Mouse (Mus musculus): ENCODE data around the gene Selplg. TPM values are rescaled to one million over a fixed set of nuclear protein-coding genes. Genes with fewer than 3 reads are reported as not detected.

Gene Selplg
- polyA plus RNA-seq, 1 experiment from 2014 or later: 29.8 TPM

DNA sequence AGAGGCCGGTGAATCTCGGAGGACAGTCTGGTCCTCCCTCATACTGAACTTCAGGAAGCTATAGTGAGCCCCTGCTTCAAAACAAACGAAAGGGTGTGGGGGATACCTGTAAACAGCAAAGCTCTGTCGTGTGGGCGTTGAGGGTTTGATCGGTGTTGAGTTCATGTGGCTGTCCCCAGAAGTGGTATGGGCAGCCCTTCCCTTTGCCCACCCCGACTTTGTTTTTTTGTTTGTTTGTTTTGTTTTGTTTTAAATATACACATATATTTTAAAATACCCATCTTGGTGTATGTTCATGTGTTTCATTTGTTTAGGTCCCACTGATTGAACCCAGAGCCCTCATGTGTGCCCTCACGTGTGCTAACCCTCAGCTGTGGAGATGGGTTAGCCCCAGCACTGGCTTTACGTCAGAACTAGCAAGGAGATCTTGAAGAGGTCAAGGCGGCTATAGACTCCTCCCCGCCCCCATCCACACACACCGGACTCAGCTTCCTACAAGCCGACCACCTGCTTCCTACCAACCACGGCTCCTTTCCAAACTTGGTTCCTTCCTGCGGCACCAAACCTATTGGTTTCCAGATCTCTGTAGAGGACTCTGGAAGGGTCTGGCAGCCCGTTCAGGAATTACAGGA lies 988 bp upstream of the Selplg start:
- Histone ChIP-seq H3K9me3 (replicated peaks; ENCODE audit: control insufficient read depth, low read length) (no peaks in the 10 kb centered on the region), H3K4me1 (ENCODE audit: control insufficient read depth, insufficient read depth, low read length) (no peaks in the 10 kb centered on the region), H3K4me2 (ENCODE audit: low read depth, low read length) (no peak overlapping the region), H3K9ac (ENCODE audit: low read length) (no peak overlapping the region), H3K27ac (ENCODE audit: low read length) (no peak overlapping the region), H3K27me3 (ENCODE audit: control insufficient read depth, insufficient read depth, low read length) (no peaks in the 10 kb centered on the region), H3K4me3 (ENCODE audit: low read length) (no peak overlapping the region), H3K36me3 (ENCODE audit: control insufficient read depth, insufficient read depth) (no peaks in the 10 kb centered on the region)
- 49% methylated on average over 16 of the region's 16 CpGs for WGBS
- no peak for ATAC-seq (replicated peaks; ENCODE audit: extremely low read depth, insufficient read depth, low FRiP score)

- Histone ChIP-seq H3K9me3 (replicated peaks; ENCODE audit: control insufficient read depth, low read length) (no peaks in the 10 kb centered on the region), H3K27me3 (ENCODE audit: control insufficient read depth, insufficient read depth, low read length) (no peaks in the 10 kb centered on the region), H3K27ac (ENCODE audit: low read length) (peak overlapping the region; percentile 9; the same call in 1 of the 2 replicates), H3K36me3 (ENCODE audit: control insufficient read depth, insufficient read depth) (no peaks in the 10 kb centered on the region), H3K4me2 (ENCODE audit: low read depth, low read length) (0 out of 2 replicates have a peak overlapping the region, but pooled peaks have one; percentile 2), H3K4me3 (ENCODE audit: low read length) (peak overlapping the region; percentile 22), H3K9ac (ENCODE audit: low read length) (no peak overlapping the region), H3K4me1 (ENCODE audit: control insufficient read depth, insufficient read depth, low read length) (no peaks in the 10 kb centered on the region)
- WGBS: 57% methylated on average over 3 of the region's 3 CpGs
- ATAC-seq (replicated peaks; ENCODE audit: extremely low read depth, insufficient read depth, low FRiP score): no peak
Observed at GRCm38 (mm10) chr5:113831741-113832140, 703 bp downstream of the Selplg start.

- Histone ChIP-seq H3K4me1 (ENCODE audit: control insufficient read depth, insufficient read depth, low read length) (no peaks in the 10 kb centered on the region), H3K27ac (ENCODE audit: low read length) (no peak overlapping the region), H3K4me3 (ENCODE audit: low read length) (no peak overlapping the region), H3K9ac (ENCODE audit: low read length) (no peak overlapping the region), H3K9me3 (replicated peaks; ENCODE audit: control insufficient read depth, low read length) (no peaks in the 10 kb centered on the region), H3K36me3 (ENCODE audit: control insufficient read depth, insufficient read depth) (no peaks in the 10 kb centered on the region), H3K4me2 (ENCODE audit: low read depth, low read length) (no peak overlapping the region), H3K27me3 (ENCODE audit: control insufficient read depth, insufficient read depth, low read length) (no peaks in the 10 kb centered on the region)
- no peak for ATAC-seq (replicated peaks; ENCODE audit: extremely low read depth, insufficient read depth, low FRiP score)
- WGBS: 75% methylated on average over 5 of the region's 5 CpGs
Observed at GRCm38 (mm10) chr5:113830796-113831195, 1.6 kb downstream of the Selplg start.

GRCm38 (mm10) chr5:113830292-113830643 lies 2.2 kb downstream of the Selplg start:
- no peak for ATAC-seq (replicated peaks; ENCODE audit: extremely low read depth, insufficient read depth, low FRiP score)
- Histone ChIP-seq H3K27me3 (ENCODE audit: control insufficient read depth, insufficient read depth, low read length) (no peaks in the 10 kb centered on the region), H3K4me1 (ENCODE audit: control insufficient read depth, insufficient read depth, low read length) (no peaks in the 10 kb centered on the region), H3K4me3 (ENCODE audit: low read length) (peak overlapping the region; percentile 32), H3K36me3 (ENCODE audit: control insufficient read depth, insufficient read depth) (no peaks in the 10 kb centered on the region), H3K9ac (ENCODE audit: low read length) (no peak overlapping the region; the same call in 1 of the 2 replicates), H3K27ac (ENCODE audit: low read length) (no peak overlapping the region), H3K9me3 (replicated peaks; ENCODE audit: control insufficient read depth, low read length) (no peaks in the 10 kb centered on the region), H3K4me2 (ENCODE audit: low read depth, low read length) (no peak overlapping the region)
- WGBS: 37% methylated on average over 10 of the region's 10 CpGs

- Histone ChIP-seq H3K36me3 (ENCODE audit: control insufficient read depth, insufficient read depth) (no peaks in the 10 kb centered on the region), H3K4me3 (ENCODE audit: low read length) (peak overlapping the region; percentile 32), H3K27me3 (ENCODE audit: control insufficient read depth, insufficient read depth, low read length) (no peaks in the 10 kb centered on the region), H3K4me2 (ENCODE audit: low read depth, low read length) (no peak overlapping the region), H3K4me1 (ENCODE audit: control insufficient read depth, insufficient read depth, low read length) (no peaks in the 10 kb centered on the region), H3K27ac (ENCODE audit: low read length) (no peak overlapping the region), H3K9me3 (replicated peaks; ENCODE audit: control insufficient read depth, low read length) (no peaks in the 10 kb centered on the region), H3K9ac (ENCODE audit: low read length) (no peak overlapping the region; the same call in 1 of the 2 replicates)
- no peak for ATAC-seq (replicated peaks; ENCODE audit: extremely low read depth, insufficient read depth, low FRiP score)
- 69% methylated on average over 7 of the region's 7 CpGs for WGBS
Observed at GRCm38 (mm10) chr5:113829566-113830291, 2.7 kb downstream of the Selplg start.

- 55% methylated on average over 7 of the region's 7 CpGs for WGBS
- no peaks in the 10 kb centered on the region for H3K36me3 ChIP-seq (ENCODE audit: control insufficient read depth, insufficient read depth)
- H3K9ac ChIP-seq (ENCODE audit: low read length): no peak overlapping the region
- no peak for ATAC-seq (replicated peaks; ENCODE audit: extremely low read depth, insufficient read depth, low FRiP score)
- H3K4me2 ChIP-seq (ENCODE audit: low read depth, low read length): 0 out of 2 replicates have a peak overlapping the region, but pooled peaks have one; percentile 0
- no peaks in the 10 kb centered on the region for H3K4me1 ChIP-seq (ENCODE audit: control insufficient read depth, insufficient read depth, low read length)
- H3K9me3 ChIP-seq (replicated peaks; ENCODE audit: control insufficient read depth, low read length): no peaks in the 10 kb centered on the region
- no peaks in the 10 kb centered on the region for H3K27me3 ChIP-seq (ENCODE audit: control insufficient read depth, insufficient read depth, low read length)
- H3K27ac ChIP-seq (ENCODE audit: low read length): peak overlapping the region; percentile 16; the same call in 1 of the 2 replicates
- H3K4me3 ChIP-seq (ENCODE audit: low read length): peak overlapping the region; percentile 9; the same call in 1 of the 2 replicates
Observed at GRCm38 (mm10) chr5:113828481-113828880, 4.0 kb downstream of the Selplg start.

DNA sequence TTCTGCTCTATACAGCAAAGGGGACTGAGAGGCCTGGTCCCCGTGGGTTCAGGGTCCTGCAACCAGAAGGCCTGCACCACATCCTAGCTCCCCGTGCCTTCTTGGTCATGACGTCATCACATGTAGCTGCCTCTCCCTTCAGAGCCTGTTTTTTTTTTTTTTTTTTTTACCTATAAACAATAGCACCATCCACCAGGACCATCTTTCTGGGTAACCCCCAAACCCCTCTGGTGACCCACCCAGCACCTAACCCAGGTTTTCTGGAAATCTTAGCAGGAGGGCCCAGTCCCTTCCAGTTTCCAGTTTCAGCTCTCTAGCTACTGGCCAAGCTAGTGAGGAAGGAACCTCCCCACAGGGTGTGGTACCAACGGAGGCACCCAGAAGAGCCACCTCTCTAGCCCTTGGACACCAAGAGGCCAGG lies 4.4 kb downstream of the Selplg start:
- 52% methylated on average over 4 of the region's 4 CpGs for WGBS
- H3K4me2 ChIP-seq (ENCODE audit: low read depth, low read length): 0 out of 2 replicates have a peak overlapping the region, but pooled peaks have one; percentile 0

GRCm38 (mm10) chr5:113826619-113827018 lies 5.8 kb downstream of the Selplg start:
- Histone ChIP-seq H3K9me3 (replicated peaks; ENCODE audit: control insufficient read depth, low read length) (no peaks in the 10 kb centered on the region), H3K27ac (ENCODE audit: low read length) (no peak overlapping the region), H3K9ac (ENCODE audit: low read length) (no peak overlapping the region), H3K4me1 (ENCODE audit: control insufficient read depth, insufficient read depth, low read length) (no peaks in the 10 kb centered on the region), H3K27me3 (ENCODE audit: control insufficient read depth, insufficient read depth, low read length) (no peaks in the 10 kb centered on the region), H3K4me3 (ENCODE audit: low read length) (no peak overlapping the region), H3K4me2 (ENCODE audit: low read depth, low read length) (no peak overlapping the region), H3K36me3 (ENCODE audit: control insufficient read depth, insufficient read depth) (no peaks in the 10 kb centered on the region)
- WGBS: 82% methylated on average over 4 of the region's 4 CpGs
- ATAC-seq (replicated peaks; ENCODE audit: extremely low read depth, insufficient read depth, low FRiP score): no peak

More for the DNA sequence above, 4.4 kb downstream of the Selplg start:
- no peaks in the 10 kb centered on the region for H3K9me3 ChIP-seq (replicated peaks; ENCODE audit: control insufficient read depth, low read length)
- H3K27me3 ChIP-seq (ENCODE audit: control insufficient read depth, insufficient read depth, low read length): no peaks in the 10 kb centered on the region
- peak overlapping the region; percentile 9; the same call in 1 of the 2 replicates for H3K4me3 ChIP-seq (ENCODE audit: low read length)
- H3K4me1 ChIP-seq (ENCODE audit: control insufficient read depth, insufficient read depth, low read length): no peaks in the 10 kb centered on the region
- H3K9ac ChIP-seq (ENCODE audit: low read length): no peak overlapping the region
- ATAC-seq (replicated peaks; ENCODE audit: extremely low read depth, insufficient read depth, low FRiP score): no peak
- no peak overlapping the region for H3K27ac ChIP-seq (ENCODE audit: low read length)
- H3K36me3 ChIP-seq (ENCODE audit: control insufficient read depth, insufficient read depth): no peaks in the 10 kb centered on the region

GRCm38 (mm10) chr5:113825558-113825957 lies 6.9 kb downstream of the Selplg start:
- Histone ChIP-seq H3K27me3 (ENCODE audit: control insufficient read depth, insufficient read depth, low read length) (no peaks in the 10 kb centered on the region), H3K36me3 (ENCODE audit: control insufficient read depth, insufficient read depth) (no peaks in the 10 kb centered on the region), H3K4me3 (ENCODE audit: low read length) (no peak overlapping the region), H3K9ac (ENCODE audit: low read length) (no peak overlapping the region), H3K9me3 (replicated peaks; ENCODE audit: control insufficient read depth, low read length) (no peaks in the 10 kb centered on the region), H3K27ac (ENCODE audit: low read length) (no peak overlapping the region), H3K4me1 (ENCODE audit: control insufficient read depth, insufficient read depth, low read length) (no peaks in the 10 kb centered on the region), H3K4me2 (ENCODE audit: low read depth, low read length) (peak overlapping the region; percentile 23)
- WGBS: 70% methylated on average over 7 of the region's 7 CpGs
- ATAC-seq (replicated peaks; ENCODE audit: extremely low read depth, insufficient read depth, low FRiP score): no peak

Measured in heart, embryonic 16.5 days (tissue).